Mouse (Mus musculus): ENCODE results near the gene Vhl. TPM values are rescaled to one million over a fixed set of nuclear protein-coding genes. Genes with fewer than 3 reads are reported as not detected.
"Not testable (repeated sequence)": the region's sequence is repeated elsewhere in the genome, so short reads cannot be mapped to it uniquely, and the experiment has no call there.

The Vhl gene
- total RNA-seq, 4 experiments from 2014 or later: 8.4 to 10.7 (median 9.4) TPM

GRCm38 (mm10) chr6:113661353-113662241 lies 37.8 kb downstream of the Vhl start:
- no peak for DNase-seq (ENCODE audit: low spot score)

GRCm38 (mm10) chr6:113662964-113663700 lies 39.4 kb downstream of the Vhl start:
- no peak for DNase-seq (ENCODE audit: low spot score)

- no peak for DNase-seq (ENCODE audit: low spot score)
Observed at GRCm38 (mm10) chr6:113664305-113664704, 40.5 kb downstream of the Vhl start.

- no peak for DNase-seq (ENCODE audit: low spot score)
Observed at GRCm38 (mm10) chr6:113667611-113668122, 43.9 kb downstream of the Vhl start.

GRCm38 (mm10) chr6:113668287-113669154 lies 44.8 kb downstream of the Vhl start:
- peak; percentile 87 for DNase-seq (ENCODE audit: low spot score)

GRCm38 (mm10) chr6:113669821-113670220 lies 46.1 kb downstream of the Vhl start:
- DNase-seq (ENCODE audit: low spot score): no peak

- DNase-seq (ENCODE audit: low spot score): not testable (repeated sequence)
Observed at GRCm38 (mm10) chr6:113672029-113672428, 48.3 kb downstream of the Vhl start.

- DNase-seq (ENCODE audit: low spot score): no peak
Observed at GRCm38 (mm10) chr6:113672989-113673388, 49.2 kb downstream of the Vhl start.

GRCm38 (mm10) chr6:113675234-113675633 lies 51.5 kb downstream of the Vhl start:
- DNase-seq (ENCODE audit: low spot score): no peak

GRCm38 (mm10) chr6:113675991-113676390 lies 52.2 kb downstream of the Vhl start:
- DNase-seq (ENCODE audit: low spot score): no peak

GRCm38 (mm10) chr6:113677070-113677734 lies 53.4 kb downstream of the Vhl start:
- no peak for DNase-seq (ENCODE audit: low spot score)

- no peak for DNase-seq (ENCODE audit: low spot score)
Observed at GRCm38 (mm10) chr6:113678246-113679012, 54.7 kb downstream of the Vhl start.

- DNase-seq (ENCODE audit: low spot score): no peak
Observed at GRCm38 (mm10) chr6:113679993-113680566, 56.3 kb downstream of the Vhl start.

Other genes starting within 250 kb of the Vhl start
- gene Tada3, start 246.1 kb upstream of the Vhl start, total RNA-seq (2022): 10 to 100 TPM; 20.7 to 23.8 (median 23.2) TPM
- 10 to 100 TPM; 58.5 to 72.8 (median 62.0) TPM for gene Arpc4, start 245.8 kb upstream of the Vhl start, total RNA-seq (2022)
- 1 to 10 TPM in 1 of 4 experiments, under 1 TPM in 3; 0.44 to 1.0 (median 0.76) TPM for gene Ttll3, start 234.7 kb upstream of the Vhl start, total RNA-seq (2022)
- gene Rpusd3, start 204.6 kb upstream of the Vhl start, total RNA-seq (2022): 10 to 100 TPM in 3 of 4 experiments, 1 to 10 TPM in 1; 8.2 to 11.7 (median 11.2) TPM
- 1 to 10 TPM; 3.1 to 5.7 (median 4.6) TPM for gene Cidec, start 188.2 kb upstream of the Vhl start, total RNA-seq (2022)
- gene Jagn1, start 181.4 kb upstream of the Vhl start, total RNA-seq (2022): 10 to 100 TPM; 21.0 to 21.4 (median 21.1) TPM
- 1 to 10 TPM in 2 of 4 experiments, under 1 TPM in 2; 0.60 to 2.0 (median 1.1) TPM for gene Il17re, start 165.5 kb upstream of the Vhl start, total RNA-seq (2022)
- 1 to 10 TPM; 5.6 to 9.9 (median 7.5) TPM for gene Il17rc, start 152.5 kb upstream of the Vhl start, total RNA-seq (2022)
- gene Creld1, start 140.7 kb upstream of the Vhl start, total RNA-seq (2022): 10 to 100 TPM; 53.9 to 63.4 (median 59.2) TPM
- not detected for gene Prrt3, start 122.0 kb upstream of the Vhl start, total RNA-seq (2022)
- 10 to 100 TPM; 56.4 to 60.9 (median 57.3) TPM for gene Emc3, start 92.3 kb upstream of the Vhl start, total RNA-seq (2022)
- gene Fancd2, start 92.3 kb upstream of the Vhl start, total RNA-seq (2022): under 1 TPM; 0.06 to 0.79 (median 0.18) TPM
- not detected for gene Fancd2os, start 23.2 kb upstream of the Vhl start, total RNA-seq (2022)
- gene Brk1, start 19.2 kb upstream of the Vhl start, total RNA-seq (2022): 10 to 100 TPM; 68.5 to 83.3 (median 75.0) TPM
- 10 to 100 TPM in 2 of 4 experiments, 1 to 10 TPM in 2; 8.1 to 13.5 (median 10.6) TPM for gene Irak2, start 14.5 kb downstream of the Vhl start, total RNA-seq (2022)
- 10 to 100 TPM; 65.8 to 83.6 (median 69.8) TPM for gene Tatdn2, start 73.1 kb downstream of the Vhl start, total RNA-seq (2022)
- not detected for gene Ghrl, start 95.9 kb downstream of the Vhl start, total RNA-seq (2022)
- gene Sec13, start 116.8 kb downstream of the Vhl start, total RNA-seq (2022): 10 to 100 TPM; 68.8 to 72.3 (median 71.1) TPM

Data from heart, adult 8-10 months (tissue).